Mouse (Mus musculus) megakaryocyte, embryonic 14.5 days (primary cell): ENCODE data around the gene Tle3. TPM values are rescaled to one million over a fixed set of nuclear protein-coding genes. Genes with fewer than 3 reads are reported as not detected.

ENCODE experiments used
- H3K27me3 ChIP-seq: replicated peaks from 2 replicates; pipeline ENCODE3; 2012; ENCODE audit warnings: inconsistent platforms
- H3K36me3 ChIP-seq: replicated peaks from 2 replicates; pipeline ENCODE3; 2012; ENCODE audit warnings: low read length, inconsistent platforms, mixed read lengths
- H3K4me1 ChIP-seq: 2 replicates; pipeline ENCODE4 v1.6.1; 2012; ENCODE audit warnings: inconsistent platforms
- H3K4me3 ChIP-seq: replicated peaks from 2 replicates; pipeline ENCODE3; 2012; ENCODE audit warnings: moderate library complexity, mild to moderate bottlenecking, inconsistent platforms
- H3K9me3 ChIP-seq: 2 replicates; pipeline ENCODE4 v1.6.1; 2012; ENCODE audit warnings: inconsistent platforms
- FLI1 ChIP-seq: IDR thresholded peaks from 2 replicates; pipeline ENCODE4 v1.6.1; 2012; ENCODE audit warnings: low read length, inconsistent platforms, mixed read lengths
- GATA1 ChIP-seq: IDR thresholded peaks from 3 replicates; pipeline ENCODE4 v1.6.1; 2012; ENCODE audit warnings: mixed read lengths, low read length, inconsistent platforms, borderline replicate concordance
- polyA plus RNA-seq: library from polyadenylated mRNA; stranded (reverse); fragments of >175 nt; gene quantifications from 2 replicates; pipeline ENCODE4 v1.2.3, GENCODE M21; 2012; ENCODE audit warnings: low replicate concordance; ENCODE audit not compliant: insufficient read depth

Tle3 gene
- polyA plus RNA-seq, 1 experiment, result 60.7 TPM

DNA sequence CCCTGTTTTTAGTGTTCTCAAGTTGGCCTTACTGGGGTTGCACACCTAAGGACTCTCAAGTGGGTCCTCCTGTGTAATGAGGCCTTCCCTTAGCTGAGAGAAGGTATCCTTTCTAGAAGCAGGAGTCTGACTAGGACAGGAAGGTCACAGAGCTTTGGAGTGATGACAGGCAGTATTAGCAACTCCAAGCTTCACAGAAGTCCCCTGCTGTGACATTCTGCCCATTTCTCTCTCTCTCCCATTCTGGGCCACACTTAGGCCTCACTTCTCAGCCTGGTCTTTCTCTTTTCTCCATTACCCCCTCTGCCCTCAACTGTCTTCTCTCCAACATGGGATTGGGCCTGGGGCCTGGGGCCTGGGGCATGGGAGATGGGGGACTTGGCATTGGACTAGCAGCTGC, 36.0 kb upstream of the Tle3 start:
- Histone ChIP-seq H3K9me3 (peaks cover 4% of the 10 kb centered on the region; the same call in 1 of the 2 replicates), H3K4me1 (peaks cover 18% of the 10 kb centered on the region), H3K36me3 (no peaks in the 10 kb centered on the region), H3K4me3 (no peak overlapping the region), H3K27me3 (peaks cover 96% of the 10 kb centered on the region)
- TF ChIP-seq FLI1 (no peak), GATA1 (no peak)

DNA sequence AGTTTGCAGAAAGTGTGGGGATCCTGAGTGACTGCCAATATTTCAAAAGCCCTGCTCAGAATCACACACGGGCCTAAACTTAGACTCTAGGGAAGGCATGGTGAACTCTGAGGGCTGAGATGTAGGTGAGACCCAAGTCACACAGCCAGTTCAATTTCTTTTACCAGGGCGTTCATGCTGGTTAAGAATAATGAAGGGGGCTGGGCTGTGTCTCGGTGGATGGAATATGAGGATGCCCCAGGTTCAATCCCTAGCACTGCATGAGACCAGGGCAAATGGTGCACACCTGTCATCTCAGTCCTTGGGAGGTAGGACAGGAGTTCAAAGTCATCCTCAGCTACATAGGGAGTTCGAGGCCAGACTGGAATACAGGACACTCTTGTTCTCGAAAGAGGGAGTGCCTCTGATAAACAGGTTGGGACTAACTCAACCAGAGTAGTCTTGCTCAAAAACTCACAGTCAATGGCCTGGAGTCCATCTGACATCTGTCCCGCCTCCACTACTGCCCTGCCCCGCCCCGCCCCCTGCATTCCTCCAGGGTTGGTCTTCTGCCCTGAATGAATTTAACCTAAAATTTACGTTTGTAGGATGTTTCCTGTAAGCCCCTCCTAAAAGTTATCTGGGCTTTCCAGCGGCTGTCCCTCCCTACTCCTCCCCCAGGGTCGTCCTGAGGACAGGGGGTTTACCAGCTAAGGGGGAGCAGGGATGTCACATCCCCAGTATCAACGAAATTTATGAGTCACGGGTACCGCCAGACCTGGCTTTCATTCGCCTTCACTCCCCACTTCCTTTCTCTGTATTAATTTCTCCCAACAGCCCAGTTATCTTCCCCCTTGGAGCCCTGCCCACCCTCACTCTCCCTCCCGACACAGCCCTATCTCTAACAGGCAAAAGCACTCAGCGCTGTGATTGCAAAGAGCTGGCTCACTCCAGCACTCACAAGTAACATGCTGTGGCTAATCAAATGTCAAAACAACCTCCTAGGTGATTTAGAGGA, 35.3 kb upstream of the Tle3 start:
- Histone ChIP-seq H3K27me3 (peaks cover 98% of the 10 kb centered on the region), H3K9me3 (peaks cover 4% of the 10 kb centered on the region; the same call in 1 of the 2 replicates), H3K4me3 (no peak overlapping the region), H3K36me3 (no peaks in the 10 kb centered on the region), H3K4me1 (peaks cover 18% of the 10 kb centered on the region)
- no peak for TF ChIP-seq GATA1
- TF ChIP-seq FLI1, result no peak

DNA sequence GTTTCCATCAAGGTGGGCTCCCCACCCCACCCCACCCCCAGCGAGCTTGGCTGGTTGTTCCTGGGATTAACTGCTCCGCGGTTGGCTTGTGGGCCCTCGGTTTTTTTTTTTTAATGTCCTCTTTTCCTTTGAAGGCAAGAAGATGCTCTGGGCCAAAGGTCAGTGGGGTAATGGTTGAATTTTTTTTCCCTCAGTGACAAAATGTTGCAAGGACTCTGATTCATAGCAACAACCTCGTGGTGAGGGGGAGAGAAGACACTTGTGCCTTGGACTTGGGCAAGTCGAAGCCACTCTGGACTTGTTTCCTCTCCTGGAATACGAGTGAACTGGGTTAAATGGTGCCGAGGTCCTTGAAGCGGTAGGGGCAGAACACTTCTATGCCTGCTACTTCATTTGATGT, 34.5 kb upstream of the Tle3 start:
- H3K4me3 ChIP-seq, result no peak overlapping the region
- H3K9me3 ChIP-seq, result peaks cover 4% of the 10 kb centered on the region; the same call in 1 of the 2 replicates
- peaks cover 98% of the 10 kb centered on the region for H3K27me3 ChIP-seq
- no peaks in the 10 kb centered on the region for H3K36me3 ChIP-seq
- no peak for TF ChIP-seq GATA1
- no peak for TF ChIP-seq FLI1
- peaks cover 18% of the 10 kb centered on the region for H3K4me1 ChIP-seq

DNA sequence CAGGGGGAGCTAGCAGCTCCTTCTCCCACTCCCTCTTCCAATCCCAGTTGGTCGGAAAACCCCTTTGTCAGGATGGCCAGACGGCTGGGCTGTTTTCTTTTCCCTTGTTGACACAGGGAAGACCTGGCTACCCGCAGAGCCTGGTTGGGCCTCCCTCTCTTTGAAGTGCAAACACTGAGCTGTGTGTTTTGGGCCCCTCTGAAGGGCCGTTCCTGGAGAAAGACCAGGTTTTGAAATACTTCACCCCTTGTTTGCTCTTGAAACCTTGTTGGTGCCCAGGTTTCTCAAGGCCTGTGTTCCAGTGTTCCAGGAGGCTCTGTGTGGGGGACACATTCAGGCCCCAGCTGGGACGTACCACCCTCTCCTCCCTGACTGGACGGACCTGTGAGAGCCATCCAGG, 32.9 kb upstream of the Tle3 start:
- no peak overlapping the region for H3K4me3 ChIP-seq
- peaks cover 18% of the 10 kb centered on the region for H3K4me1 ChIP-seq
- TF ChIP-seq GATA1, result no peak
- no peak for TF ChIP-seq FLI1
- H3K27me3 ChIP-seq, result peaks cover 97% of the 10 kb centered on the region
- no peaks in the 10 kb centered on the region for H3K36me3 ChIP-seq
- H3K9me3 ChIP-seq, result peaks cover 4% of the 10 kb centered on the region; the same call in 1 of the 2 replicates

DNA sequence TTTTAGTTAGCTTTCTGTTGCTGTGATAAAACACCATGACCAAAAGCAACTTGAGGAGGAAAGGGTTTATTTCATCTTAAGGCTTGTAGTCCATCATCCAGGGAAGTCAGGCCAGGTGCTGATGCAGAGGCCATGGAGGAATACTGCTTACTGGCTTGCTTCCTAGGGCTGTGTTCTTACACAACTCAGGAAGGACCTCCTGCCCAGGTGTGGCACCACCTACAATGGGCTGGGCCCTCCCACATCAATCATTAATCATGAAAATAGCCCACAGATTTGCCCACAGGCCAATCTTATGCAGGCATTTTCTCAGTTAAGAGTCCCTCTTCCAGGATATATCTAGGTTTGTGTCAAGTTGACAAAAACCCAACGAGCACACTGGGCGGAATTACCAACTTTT, 31.8 kb upstream of the Tle3 start:
- peaks cover 18% of the 10 kb centered on the region for H3K4me1 ChIP-seq
- no peaks in the 10 kb centered on the region for H3K36me3 ChIP-seq
- H3K9me3 ChIP-seq, result 0 out of 2 replicates have a peak, but pooled peaks cover under 1% of the 10 kb centered on the region
- H3K4me3 ChIP-seq, result no peak overlapping the region
- peaks cover 98% of the 10 kb centered on the region for H3K27me3 ChIP-seq
- TF ChIP-seq GATA1 (no peak), FLI1 (no peak)

DNA sequence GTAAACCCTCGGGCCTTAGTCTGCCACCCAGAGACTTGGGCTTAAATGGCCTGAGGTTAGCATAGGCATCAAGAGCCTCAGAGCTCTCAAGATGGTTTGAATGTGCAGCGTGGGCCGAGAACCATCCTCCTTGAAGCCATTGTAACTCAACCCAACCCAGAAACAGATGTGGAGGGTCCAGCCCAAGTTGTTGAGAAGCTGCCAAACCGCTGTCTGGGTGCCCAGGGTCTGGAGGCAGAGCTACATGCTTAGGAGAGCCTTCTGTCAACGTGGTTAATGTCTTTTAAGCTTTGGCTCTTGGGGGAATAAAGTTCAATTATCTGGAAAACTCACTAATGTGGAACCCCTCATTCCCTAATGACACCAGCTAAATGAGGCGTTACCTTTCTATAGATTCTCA, 29.9 kb upstream of the Tle3 start:
- Histone ChIP-seq H3K27me3 (peaks cover 97% of the 10 kb centered on the region), H3K36me3 (no peaks in the 10 kb centered on the region), H3K9me3 (no peaks in the 10 kb centered on the region), H3K4me1 (peaks cover 15% of the 10 kb centered on the region), H3K4me3 (no peak overlapping the region)
- no peak for TF ChIP-seq GATA1
- no peak for TF ChIP-seq FLI1

DNA sequence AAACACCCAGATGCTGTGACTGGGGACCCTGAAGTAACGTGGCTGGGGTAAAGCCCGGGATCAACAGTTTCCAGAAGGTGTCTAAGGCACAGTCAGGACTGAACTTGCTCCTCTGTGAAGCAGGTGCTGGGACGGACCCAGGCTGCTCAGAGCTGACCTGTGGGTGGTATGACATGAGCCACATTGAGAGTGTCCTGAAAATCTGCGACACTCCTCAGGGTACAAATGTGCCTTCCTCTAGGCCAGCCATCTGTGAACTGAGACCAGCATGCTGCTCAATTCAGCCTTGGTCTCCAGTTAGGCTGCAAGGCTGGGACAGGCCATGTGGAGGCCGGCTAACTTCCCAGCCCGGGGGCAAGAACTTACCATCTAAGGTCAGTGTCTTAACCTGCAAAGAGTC, 27.5 kb upstream of the Tle3 start:
- Histone ChIP-seq H3K27me3 (peaks cover 96% of the 10 kb centered on the region), H3K4me3 (no peak overlapping the region), H3K4me1 (peaks cover 17% of the 10 kb centered on the region), H3K36me3 (no peaks in the 10 kb centered on the region), H3K9me3 (no peaks in the 10 kb centered on the region)
- TF ChIP-seq FLI1, result no peak

DNA sequence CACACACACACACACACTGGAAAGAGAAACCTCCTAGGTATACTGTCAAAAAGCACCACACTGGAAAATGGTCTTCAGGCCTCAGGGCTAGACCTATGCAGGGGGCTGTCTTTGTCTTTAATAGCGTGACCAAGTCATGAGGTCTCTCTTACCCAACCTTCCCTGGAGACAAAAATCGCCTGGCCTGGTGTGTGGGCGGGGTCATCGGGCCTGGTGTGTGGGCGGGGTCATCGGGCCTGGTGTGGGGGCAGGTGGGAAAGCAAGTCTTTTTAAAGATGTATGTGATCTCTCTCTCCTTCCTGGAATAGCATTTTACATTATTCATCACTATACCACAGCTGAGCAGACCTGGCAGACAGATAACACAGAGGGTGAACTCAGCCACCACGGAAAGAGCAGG, 25.2 kb upstream of the Tle3 start:
- no peak overlapping the region for H3K4me3 ChIP-seq
- no peak for TF ChIP-seq FLI1
- no peak for TF ChIP-seq GATA1
- H3K9me3 ChIP-seq, result no peaks in the 10 kb centered on the region
- peaks cover 96% of the 10 kb centered on the region for H3K27me3 ChIP-seq
- peaks cover 23% of the 10 kb centered on the region for H3K4me1 ChIP-seq
- H3K36me3 ChIP-seq, result no peaks in the 10 kb centered on the region

DNA sequence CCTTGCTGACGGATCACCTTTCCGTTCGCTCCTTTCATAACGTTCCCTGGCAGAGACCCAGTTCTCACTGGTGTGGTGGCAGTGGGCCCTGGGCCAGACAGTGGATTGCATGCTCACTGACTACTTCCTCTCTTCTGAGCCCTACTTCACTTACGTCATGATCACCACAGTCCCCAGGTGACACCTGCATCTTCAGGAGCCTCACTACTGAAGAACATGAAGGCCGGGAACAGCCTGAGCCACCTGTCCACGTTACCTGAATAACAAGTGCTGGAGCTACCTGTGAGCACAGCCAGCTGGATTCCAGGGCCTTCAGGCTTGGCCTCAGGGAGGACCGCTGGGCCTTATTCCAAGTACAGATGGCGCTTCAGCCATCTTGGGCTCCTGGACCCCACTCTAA, 24.1 kb upstream of the Tle3 start:
- peaks cover 96% of the 10 kb centered on the region for H3K27me3 ChIP-seq
- TF ChIP-seq GATA1 (no peak), FLI1 (no peak)
- no peaks in the 10 kb centered on the region for H3K9me3 ChIP-seq
- peaks cover 23% of the 10 kb centered on the region for H3K4me1 ChIP-seq
- no peaks in the 10 kb centered on the region for H3K36me3 ChIP-seq
- H3K4me3 ChIP-seq, result no peak overlapping the region

DNA sequence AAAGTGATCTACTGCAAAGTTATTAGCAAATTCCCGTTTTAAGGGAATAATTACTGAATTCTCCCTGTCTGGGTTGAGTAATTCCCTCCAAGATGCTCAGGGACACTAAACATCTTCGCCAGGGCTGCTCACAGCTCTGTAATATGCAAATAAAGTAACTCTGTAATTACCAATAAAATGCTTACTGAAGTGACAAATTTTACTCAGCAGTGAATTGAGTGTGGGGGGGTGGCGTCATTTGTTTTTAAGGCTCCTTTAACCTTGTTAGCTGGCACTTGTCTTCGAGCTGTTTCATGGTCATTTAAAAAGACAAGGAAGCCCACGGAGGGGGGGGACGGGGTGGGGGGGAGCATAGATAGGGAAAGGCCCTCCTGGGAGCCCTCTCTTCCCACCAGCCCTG, 23.6 kb upstream of the Tle3 start:
- Histone ChIP-seq H3K4me3 (no peak overlapping the region), H3K27me3 (peaks cover 97% of the 10 kb centered on the region), H3K4me1 (peaks cover 23% of the 10 kb centered on the region), H3K36me3 (no peaks in the 10 kb centered on the region), H3K9me3 (no peaks in the 10 kb centered on the region)
- TF ChIP-seq GATA1 (no peak), FLI1 (no peak)

DNA sequence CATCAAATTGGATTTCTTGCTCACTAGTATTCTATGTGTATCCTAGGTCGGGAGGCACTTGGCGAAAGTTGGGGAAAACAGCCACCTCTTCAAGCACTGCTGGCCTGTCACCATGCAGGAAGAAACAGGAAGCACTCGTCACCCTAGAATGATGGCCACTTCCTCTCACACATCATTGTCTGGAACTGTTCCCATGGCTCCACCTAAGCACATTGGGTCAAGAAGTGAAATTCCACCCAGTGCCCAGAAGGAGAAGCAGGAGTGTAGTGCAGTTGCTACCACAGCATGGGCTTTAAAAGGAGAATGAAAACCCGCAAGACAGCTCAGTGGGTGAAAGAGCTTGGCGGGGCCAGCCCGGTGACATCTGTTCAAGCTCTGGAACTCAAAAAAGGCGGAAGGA, 22.5 kb upstream of the Tle3 start:
- H3K4me1 ChIP-seq, result peaks cover 23% of the 10 kb centered on the region
- peaks cover 96% of the 10 kb centered on the region for H3K27me3 ChIP-seq
- peaks cover 4% of the 10 kb centered on the region; the same call in 1 of the 2 replicates for H3K9me3 ChIP-seq
- H3K36me3 ChIP-seq, result no peaks in the 10 kb centered on the region
- H3K4me3 ChIP-seq, result peak overlapping the region; percentile 9
- TF ChIP-seq FLI1 (no peak), GATA1 (no peak)
